Mouse (Mus musculus): ENCODE data around the gene Vwa7. TPM values are rescaled to one million over a fixed set of nuclear protein-coding genes. Genes with fewer than 3 reads are reported as not detected.
A peak's percentile ranks its signal among the peaks of the same experiment; 100 is the strongest.
"Not testable (repeated sequence)": the region's sequence is repeated elsewhere in the genome, so short reads cannot be mapped to it uniquely, and the experiment has no call there.

The Vwa7 gene
- total RNA-seq, 2 experiments from 2014 or later: 0.15 to 0.22 TPM

GRCm38 (mm10) chr17:34999871-35000716 lies 16.3 kb upstream of the Vwa7 start:
- DNase-seq (ENCODE audit: low spot score in 2 of 2): not testable (repeated sequence)

- DNase-seq (ENCODE audit: low spot score in 2 of 2): peak; percentile 76 to 81
Observed at GRCm38 (mm10) chr17:35000717-35001451, 15.5 kb upstream of the Vwa7 start, which contains the start of gene Vars. Gene Vars (plus strand): TSS chr17:35000987.

GRCm38 (mm10) chr17:35001452-35002152 lies 14.8 kb upstream of the Vwa7 start:
- DNase-seq (ENCODE audit: low spot score in 2 of 2): no peak

DNA sequence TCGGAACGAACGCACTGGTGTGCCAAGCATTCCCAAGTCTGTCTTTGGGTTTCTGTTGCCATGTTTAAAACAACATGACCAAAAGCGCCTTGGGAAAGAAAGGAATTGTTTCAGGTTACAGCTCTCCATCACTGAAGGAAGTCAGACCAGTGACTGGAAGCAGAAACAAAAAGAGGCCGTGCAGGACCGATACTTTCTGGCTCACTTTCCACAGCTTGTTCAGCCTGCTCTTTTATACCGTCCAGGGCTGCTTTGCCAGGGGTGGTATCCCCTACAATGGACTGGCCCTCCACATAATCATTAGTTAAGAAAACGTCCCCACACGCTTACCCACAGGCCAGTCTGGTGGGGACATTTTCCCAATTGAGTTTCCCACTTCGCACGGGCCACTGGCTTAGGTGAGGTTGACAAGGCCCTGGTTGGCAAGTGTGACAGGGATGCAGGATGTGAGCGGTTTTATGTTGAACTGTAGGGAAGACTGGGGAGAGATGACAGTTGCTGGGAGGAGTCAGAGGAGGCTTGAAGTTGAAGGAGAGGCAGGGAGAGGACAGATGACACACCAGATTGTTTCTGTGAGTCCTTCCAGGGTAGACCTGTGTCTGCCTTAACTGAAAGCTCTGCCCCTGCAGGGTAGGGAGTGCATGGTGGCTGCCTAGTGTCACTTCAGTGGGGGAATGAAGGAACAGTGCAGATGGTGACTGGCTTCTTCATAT lies 14.1 kb upstream of the Vwa7 start:
- DNase-seq (ENCODE audit: low spot score in 2 of 2): no peak

- no peak for DNase-seq (ENCODE audit: low spot score in 2 of 2)
Observed at GRCm38 (mm10) chr17:35003022-35003838, 13.1 kb upstream of the Vwa7 start.

DNA sequence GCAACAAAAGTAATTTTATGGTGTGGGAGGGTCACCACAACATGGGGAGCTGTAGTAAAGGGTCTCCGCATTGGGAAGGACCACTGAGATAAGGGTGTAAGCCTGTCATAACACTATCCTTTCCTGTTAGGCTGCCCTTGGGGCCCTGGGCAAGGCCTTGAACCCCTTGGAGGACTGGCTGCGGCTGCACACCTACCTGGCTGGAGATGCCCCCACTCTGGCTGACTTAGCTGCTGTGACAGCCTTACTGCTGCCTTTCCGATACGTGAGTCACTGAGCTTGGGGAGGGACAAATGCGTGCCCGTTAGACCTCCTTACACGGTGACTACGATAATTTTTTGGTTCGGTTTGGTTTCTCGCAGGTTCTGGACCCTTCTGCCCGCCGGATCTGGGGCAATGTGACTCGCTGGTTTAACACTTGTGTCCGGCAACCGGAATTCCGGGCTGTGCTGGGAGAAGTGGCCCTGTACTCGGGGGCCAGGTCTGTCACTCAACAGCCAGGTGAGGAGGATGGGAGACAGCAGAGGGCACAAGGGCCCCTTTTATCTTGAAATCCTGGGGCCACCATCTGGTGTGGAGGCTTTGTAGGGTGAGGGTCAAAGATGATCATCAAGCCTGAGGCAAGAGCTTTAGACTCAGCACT lies 12.2 kb upstream of the Vwa7 start:
- no peak for DNase-seq (ENCODE audit: low spot score in 2 of 2)

DNA sequence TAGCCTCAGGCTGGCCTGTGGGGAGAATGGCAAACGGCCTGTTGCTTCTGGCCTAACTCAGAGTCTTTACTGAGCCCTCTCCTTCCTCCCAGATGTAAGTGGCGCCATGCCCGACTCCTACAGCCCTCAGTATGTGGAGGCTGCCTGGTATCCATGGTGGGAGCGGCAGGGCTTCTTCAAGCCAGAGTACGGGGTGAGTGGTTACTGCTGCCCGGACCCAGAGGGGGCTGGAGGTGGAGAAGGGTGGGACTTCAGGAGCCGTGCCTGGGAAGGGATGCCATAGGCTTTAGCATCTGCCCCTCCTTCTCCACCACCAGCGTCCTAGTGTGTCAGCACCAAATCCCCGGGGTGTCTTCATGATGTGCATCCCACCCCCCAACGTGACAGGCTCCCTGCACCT lies 11.2 kb upstream of the Vwa7 start:
- DNase-seq (ENCODE audit: low spot score in 2 of 2): no peak

- not testable (repeated sequence) for DNase-seq (ENCODE audit: low spot score in 2 of 2)
Observed at GRCm38 (mm10) chr17:35005902-35006301, 10.5 kb upstream of the Vwa7 start.

- no peak for DNase-seq (ENCODE audit: low spot score in 2 of 2)
Observed at GRCm38 (mm10) chr17:35007387-35007991, 8.9 kb upstream of the Vwa7 start.

DNA sequence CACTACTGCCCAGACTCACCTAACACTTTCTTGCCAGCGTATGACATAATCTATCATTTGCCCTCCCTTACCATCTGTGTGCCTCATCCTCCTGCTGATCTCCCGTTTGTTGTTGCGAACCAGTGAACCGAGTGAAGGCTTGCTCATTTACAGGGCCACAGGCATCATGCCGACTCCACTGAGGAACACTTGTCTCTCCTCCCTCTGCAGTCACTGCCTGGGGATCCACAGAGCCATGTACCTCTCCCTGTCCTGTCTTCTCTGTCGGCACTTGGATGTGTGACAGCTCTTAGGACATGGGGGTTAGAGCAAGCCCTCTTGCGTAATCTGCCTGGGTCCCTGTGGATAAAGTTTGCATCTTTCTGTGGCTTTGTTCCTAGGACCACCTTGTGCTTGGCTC lies 6.8 kb upstream of the Vwa7 start:
- DNase-seq (ENCODE audit: low spot score in 2 of 2): no peak

- no peak for DNase-seq (ENCODE audit: low spot score in 2 of 2)
Observed at GRCm38 (mm10) chr17:35011440-35011839, 4.9 kb upstream of the Vwa7 start.

DNA sequence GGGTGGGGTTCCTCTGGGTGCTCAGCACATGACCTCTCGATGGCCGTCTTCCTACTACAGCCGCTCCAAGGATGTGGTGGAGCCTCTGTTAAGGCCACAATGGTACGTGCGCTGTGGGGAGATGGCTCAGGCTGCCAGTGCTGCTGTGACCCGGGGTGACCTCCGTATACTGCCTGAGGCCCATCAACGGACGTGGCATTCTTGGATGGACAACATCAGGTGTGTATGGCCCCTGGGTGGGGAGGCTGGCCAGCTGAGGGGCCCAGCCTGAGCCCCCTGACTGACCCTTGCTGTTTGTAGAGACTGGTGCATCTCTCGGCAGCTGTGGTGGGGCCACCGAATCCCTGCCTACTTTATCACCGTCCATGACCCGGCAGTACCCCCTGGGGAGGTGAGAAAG lies 3.9 kb upstream of the Vwa7 start:
- no peak for DNase-seq (ENCODE audit: low spot score in 2 of 2)

DNA sequence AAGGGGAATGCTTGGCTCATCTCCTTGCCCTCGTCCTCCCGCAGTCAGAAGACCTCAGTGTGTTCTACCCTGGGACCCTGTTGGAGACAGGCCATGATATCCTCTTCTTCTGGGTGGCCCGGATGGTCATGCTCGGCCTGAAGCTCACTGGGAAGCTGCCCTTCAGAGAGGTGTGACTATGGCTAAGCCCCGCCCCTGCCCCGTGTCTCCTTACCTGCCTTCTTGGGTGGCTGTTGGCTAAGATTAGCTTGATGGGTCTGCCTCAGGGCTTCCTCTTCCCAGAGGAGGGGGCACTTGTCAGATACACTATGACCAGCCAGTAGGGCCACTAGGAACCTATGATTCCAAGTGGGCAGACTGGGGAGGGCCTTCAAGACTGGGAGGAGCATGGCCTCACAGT lies 3.2 kb upstream of the Vwa7 start:
- no peak for DNase-seq (ENCODE audit: low spot score in 2 of 2)

DNA sequence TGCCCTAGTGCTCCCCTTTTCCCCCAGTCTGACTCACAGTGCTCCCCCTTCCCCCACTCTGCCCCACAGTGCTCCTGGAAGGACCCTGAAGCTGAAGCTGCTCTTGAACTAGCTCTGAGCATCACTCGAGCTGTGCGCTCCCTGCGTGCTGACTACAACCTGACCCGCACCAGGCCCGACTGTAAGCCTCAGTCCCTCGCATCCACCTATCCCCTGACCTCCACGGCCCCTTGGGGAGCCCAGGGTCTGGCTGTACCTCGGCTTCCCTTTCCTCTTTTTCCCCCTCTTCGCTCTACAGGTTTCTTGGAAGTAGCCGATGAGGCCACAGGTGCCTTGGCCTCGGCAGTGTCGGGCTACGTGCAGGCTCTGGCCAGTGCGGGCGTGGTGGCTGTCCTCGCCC lies 1.1 kb upstream of the Vwa7 start:
- no peak for DNase-seq (ENCODE audit: low spot score in 2 of 2)

DNA sequence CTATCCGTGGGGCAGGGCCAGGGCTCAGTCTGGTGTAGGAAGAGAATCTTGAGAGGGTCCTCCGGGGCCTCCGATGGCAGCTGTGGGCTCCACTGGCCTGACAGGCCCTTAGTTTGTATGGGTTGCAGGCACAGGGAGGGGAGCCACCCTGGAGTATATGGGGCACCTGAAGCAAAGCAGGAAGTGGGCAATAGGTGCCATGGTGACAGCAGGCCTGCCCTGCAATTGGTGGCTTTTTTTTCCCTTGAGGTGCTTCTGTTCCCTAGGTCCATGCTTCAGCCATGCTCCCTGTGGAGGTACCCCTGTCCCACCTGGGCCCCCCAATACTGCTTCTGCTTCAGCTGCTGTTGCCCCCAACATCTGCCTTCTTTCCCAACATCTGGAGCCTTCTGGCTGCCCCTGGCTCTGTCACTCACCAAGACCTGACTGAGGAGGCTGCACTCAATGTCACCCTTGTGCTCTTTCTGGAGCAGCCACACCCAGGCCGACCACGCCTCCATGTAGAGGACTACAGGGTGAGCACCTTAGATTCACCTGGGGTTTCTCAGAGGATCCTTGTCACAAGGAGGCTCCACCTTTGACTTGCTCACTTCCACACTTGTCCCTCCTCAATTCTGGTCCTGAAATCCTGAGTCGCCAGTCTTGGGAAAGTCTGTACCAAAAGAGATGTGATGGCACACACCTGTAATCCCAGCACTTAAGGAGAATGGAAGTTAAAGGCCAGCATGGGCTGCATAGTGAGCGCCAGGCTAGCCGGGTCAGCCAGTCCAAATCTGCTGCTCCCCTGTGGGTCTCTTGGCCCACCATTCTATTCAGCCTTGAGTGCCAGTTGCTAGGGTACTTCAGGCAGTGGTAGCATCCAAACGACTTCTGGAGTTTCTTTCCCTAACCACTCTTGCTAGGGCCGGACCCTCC lies 669 bp downstream of the Vwa7 start:
- no peak for DNase-seq (ENCODE audit: low spot score in 2 of 2)

DNA sequence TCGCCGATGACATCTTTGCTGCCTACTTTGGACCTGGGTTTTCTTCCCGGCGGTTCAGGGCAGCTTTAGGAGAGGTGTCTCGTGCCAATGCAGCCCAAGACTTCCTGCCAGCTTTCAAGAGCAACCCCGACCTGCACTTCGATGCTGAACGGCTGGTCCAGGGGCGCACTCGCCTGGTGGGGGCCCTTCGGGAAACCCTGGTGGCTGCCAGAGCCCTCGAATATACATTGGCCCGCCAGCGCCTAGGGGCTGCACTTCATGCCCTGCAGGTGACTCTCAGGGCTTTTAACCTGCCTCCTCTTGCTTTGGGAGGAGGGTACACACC lies 1.3 kb downstream of the Vwa7 start:
- no peak for DNase-seq (ENCODE audit: low spot score in 2 of 2)

DNA sequence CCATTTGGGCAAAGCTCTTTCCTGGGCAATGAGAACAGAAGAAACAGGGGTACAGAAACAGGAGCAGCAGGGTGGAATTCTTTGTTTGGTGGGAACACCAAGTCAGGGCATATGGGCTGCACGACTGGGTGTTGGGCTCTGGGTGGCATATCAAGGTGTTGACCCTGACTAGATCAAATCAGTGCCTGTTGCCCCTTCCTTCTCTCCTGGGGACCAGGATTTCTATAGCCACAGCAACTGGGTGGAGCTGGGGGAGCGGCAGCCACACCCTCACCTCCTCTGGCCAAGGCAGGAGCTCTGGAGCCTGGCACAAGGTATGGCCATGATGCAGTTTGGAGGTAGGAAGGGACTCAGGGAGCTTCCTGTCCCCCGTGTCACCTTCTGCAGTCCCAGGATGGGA lies 1.8 kb downstream of the Vwa7 start:
- no peak for DNase-seq (ENCODE audit: low spot score in 2 of 2)

GRCm38 (mm10) chr17:35019894-35020293 lies 3.5 kb downstream of the Vwa7 start:
- no peak for DNase-seq (ENCODE audit: low spot score in 2 of 2)

DNA sequence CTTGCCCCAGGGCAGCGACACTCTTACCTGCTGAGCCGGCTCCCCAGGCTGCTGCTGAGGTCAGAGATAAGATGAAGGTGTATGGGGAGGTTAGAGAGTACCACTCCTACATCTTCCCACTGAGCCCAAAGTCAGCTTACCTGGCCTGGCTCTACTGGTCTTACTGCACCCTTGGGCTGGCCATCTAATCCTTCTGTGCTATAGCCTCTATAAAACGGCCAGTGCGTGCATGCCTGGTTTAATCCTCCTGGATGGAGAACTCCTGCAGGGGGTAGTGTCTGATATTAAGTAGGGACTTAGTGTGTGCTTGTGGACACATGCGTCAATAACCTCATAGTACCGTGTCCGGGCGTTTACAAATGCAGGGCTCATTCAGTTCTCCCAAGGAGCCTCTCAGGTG lies 4.2 kb downstream of the Vwa7 start:
- no peak for DNase-seq (ENCODE audit: low spot score in 2 of 2)
